In genomic region chr10:45850625-45851024, GRCm38 (mm10) we compare ENCODE assay signal across 13 mouse cellular contexts.
DNase-seq lines count a peak whose midpoint lies in the region; ATAC-seq and TF ChIP-seq lines count a peak whose summit lies in the region.
"Had no signal": no experiment of that assay in that cellular context is flagged by ENCODE, and none has a peak within 500 bp of the region (broad histone marks: within the 10 kb centered on the region; RNA-seq: fewer than 3 reads in every experiment).

No protein-coding gene starts in this region.

- TF ChIP-seq CTCF in hindbrain, postnatal 0 days (IDR thresholded peaks at IDR 0.05; ENCODE audit: low read depth), result no peak
- no peak for TF ChIP-seq CTCF in kidney, postnatal 0 days (IDR thresholded peaks at IDR 0.05; ENCODE audit: low read depth)

- no peaks in the 10 kb centered on the region for H3K9me3 ChIP-seq in forebrain, embryonic 16.5 days (ENCODE audit: control insufficient read depth, low read length)
- H3K9me3 ChIP-seq in forebrain, embryonic 10.5 days, result no peaks in the 10 kb centered on the region
- no peaks in the 10 kb centered on the region for H3K9me3 ChIP-seq in hindbrain, postnatal 0 days (ENCODE audit: low read length)
- no peaks in the 10 kb centered on the region for H3K9me3 ChIP-seq in hindbrain, embryonic 13.5 days
- no peaks in the 10 kb centered on the region for H3K9me3 ChIP-seq in kidney, postnatal 0 days (replicated peaks; ENCODE audit: low read length)
- H3K9me3 ChIP-seq: megakaryocyte, embryonic 14.5 days had no signal

- H3K4me2 ChIP-seq in forebrain, embryonic 16.5 days (ENCODE audit: low read length), result no peak overlapping the region
- H3K4me2 ChIP-seq in hindbrain, postnatal 0 days (ENCODE audit: low read depth, low read length), result no peak overlapping the region
- H3K4me2 ChIP-seq in hindbrain, embryonic 13.5 days, result no peak overlapping the region
- H3K4me2 ChIP-seq in kidney, postnatal 0 days (ENCODE audit: low read length), result peak overlapping the region; percentile 7; the same call in 1 of the 2 replicates

- H3K4me3 ChIP-seq in forebrain, embryonic 16.5 days (replicated peaks; ENCODE audit: low read length), result no peak overlapping the region
- no peak overlapping the region for H3K4me3 ChIP-seq in forebrain, embryonic 10.5 days
- H3K4me3 ChIP-seq in hindbrain, postnatal 0 days (ENCODE audit: low read length), result no peak overlapping the region
- H3K4me3 ChIP-seq in hindbrain, embryonic 13.5 days, result no peak overlapping the region
- H3K4me3 ChIP-seq in kidney, postnatal 0 days (replicated peaks; ENCODE audit: low read depth, low read length), result no peak overlapping the region
- H3K4me3 ChIP-seq: megakaryocyte, embryonic 14.5 days had no signal

- H3K4me1 ChIP-seq in forebrain, embryonic 16.5 days (replicated peaks; ENCODE audit: control insufficient read depth, insufficient read depth, low read length), result 0 out of 2 replicates have a peak, but pooled peaks cover 3% of the 10 kb centered on the region
- H3K4me1 ChIP-seq in forebrain, embryonic 10.5 days, result peaks cover 11% of the 10 kb centered on the region; the same call in 1 of the 2 replicates
- H3K4me1 ChIP-seq in hindbrain, postnatal 0 days (ENCODE audit: insufficient read depth, low read length), result no peaks in the 10 kb centered on the region
- no peaks in the 10 kb centered on the region for H3K4me1 ChIP-seq in hindbrain, embryonic 13.5 days (replicated peaks)
- H3K4me1 ChIP-seq in kidney, postnatal 0 days (replicated peaks; ENCODE audit: insufficient read depth, low read length), result no peaks in the 10 kb centered on the region
- H3K4me1 ChIP-seq: megakaryocyte, embryonic 14.5 days had no signal

- H3K9ac ChIP-seq in forebrain, embryonic 16.5 days (replicated peaks; ENCODE audit: low read depth, low read length), result no peak overlapping the region
- no peak overlapping the region for H3K9ac ChIP-seq in hindbrain, postnatal 0 days (replicated peaks; ENCODE audit: low read length)
- no peak overlapping the region for H3K9ac ChIP-seq in hindbrain, embryonic 13.5 days
- no peak overlapping the region for H3K9ac ChIP-seq in kidney, postnatal 0 days (ENCODE audit: low read depth, low read length)

- ATAC-seq in forebrain, embryonic 16.5 days, result peak; percentile 40; the same call in 1 of the 2 replicates
- 0 out of 2 replicates have a peak, but pooled peaks have one; percentile 21 for ATAC-seq in hindbrain, postnatal 0 days
- ATAC-seq in hindbrain, embryonic 13.5 days (ENCODE audit: low FRiP score), result no peak
- ATAC-seq in kidney, postnatal 0 days (replicated peaks; ENCODE audit: low FRiP score, low read depth), result no peak

- no peaks in the 10 kb centered on the region for H3K27me3 ChIP-seq in forebrain, embryonic 16.5 days (replicated peaks; ENCODE audit: control insufficient read depth, insufficient read depth, low read length)
- no peaks in the 10 kb centered on the region for H3K27me3 ChIP-seq in forebrain, embryonic 10.5 days (ENCODE audit: poor library complexity, severe bottlenecking)
- no peaks in the 10 kb centered on the region for H3K27me3 ChIP-seq in hindbrain, postnatal 0 days (ENCODE audit: insufficient read depth, low read length)
- no peaks in the 10 kb centered on the region for H3K27me3 ChIP-seq in hindbrain, embryonic 13.5 days
- no peaks in the 10 kb centered on the region for H3K27me3 ChIP-seq in kidney, postnatal 0 days (ENCODE audit: insufficient read depth, low read length)
- H3K27me3 ChIP-seq: megakaryocyte, embryonic 14.5 days had no signal

- H3K27ac ChIP-seq in forebrain, embryonic 16.5 days (ENCODE audit: low read length), result no peak overlapping the region
- H3K27ac ChIP-seq in forebrain, embryonic 10.5 days, result no peak overlapping the region
- 0 out of 2 replicates have a peak overlapping the region, but pooled peaks have one; percentile 1 for H3K27ac ChIP-seq in hindbrain, postnatal 0 days
- no peak overlapping the region for H3K27ac ChIP-seq in hindbrain, embryonic 13.5 days
- peak overlapping the region; percentile 32 for H3K27ac ChIP-seq in kidney, postnatal 0 days

- no peaks in the 10 kb centered on the region for H3K36me3 ChIP-seq in forebrain, embryonic 16.5 days (ENCODE audit: control insufficient read depth, insufficient read depth)
- H3K36me3 ChIP-seq in forebrain, embryonic 10.5 days (replicated peaks), result no peaks in the 10 kb centered on the region
- no peaks in the 10 kb centered on the region for H3K36me3 ChIP-seq in hindbrain, postnatal 0 days (ENCODE audit: insufficient read depth, low read length)
- H3K36me3 ChIP-seq in hindbrain, embryonic 13.5 days, result no peaks in the 10 kb centered on the region
- H3K36me3 ChIP-seq in kidney, postnatal 0 days (ENCODE audit: insufficient read depth, low read length), result no peaks in the 10 kb centered on the region

- WGBS in forebrain, embryonic 16.5 days, result 31% methylated on average over 6 of the region's 6 CpGs
- WGBS in forebrain, embryonic 10.5 days, result 51% methylated on average over 6 of the region's 6 CpGs
- 36% methylated on average over 6 of the region's 6 CpGs for WGBS in hindbrain, postnatal 0 days
- 58% methylated on average over 6 of the region's 6 CpGs for WGBS in hindbrain, embryonic 13.5 days
- WGBS in kidney, postnatal 0 days, result 28% methylated on average over 6 of the region's 6 CpGs

- DNase-seq in forebrain, embryonic 10.5 days (ENCODE audit: extremely low spot score, low spot score), result no peak
- DNase-seq in hindbrain, postnatal 0 days (ENCODE audit: low spot score), result peak; percentile 37
- DNase-seq in adipocyte (ENCODE audit: low spot score), result peak; percentile 53
- peak; percentile 52 for DNase-seq in kidney, postnatal 0 days (ENCODE audit: low spot score)
- no peak for DNase-seq in lung, postnatal 4 days
- DNase-seq in frontal cortex, postnatal 14 days (ENCODE audit: low spot score in 2 of 2), result no peak
- DNase-seq: adrenal gland, postnatal 36 days; cerebellum, adult 9-10 months; spleen, adult 18-20 months; thymus, adult 18-20 months had no signal

Comparison
In these comparisons a context has a peak if more than half of its experiments do, and no peak if none do; other contexts are left out.
1. ATAC-seq: peak in forebrain, embryonic 16.5 days (single experiment) and hindbrain, postnatal 0 days (single experiment); none in hindbrain, embryonic 13.5 days (single experiment) and kidney, postnatal 0 days (single experiment).
2. H3K27ac ChIP-seq: peak in hindbrain, postnatal 0 days (single experiment) and kidney, postnatal 0 days (single experiment); none in forebrain, embryonic 16.5 days (single experiment), forebrain, embryonic 10.5 days (single experiment) and hindbrain, embryonic 13.5 days (single experiment).
3. DNase-seq: peak in hindbrain, postnatal 0 days (single experiment), adipocyte (single experiment) and kidney, postnatal 0 days (single experiment); none in forebrain, embryonic 10.5 days (single experiment), lung, postnatal 4 days (0 of 2) and frontal cortex, postnatal 14 days (0 of 2).